Mouse (Mus musculus): ENCODE results near the gene Tmem182. TPM values are rescaled to one million over a fixed set of nuclear protein-coding genes. Genes with fewer than 3 reads are reported as not detected.

Tmem182 gene
- polyA plus RNA-seq, 1 experiment = 29.8 TPM

DNA sequence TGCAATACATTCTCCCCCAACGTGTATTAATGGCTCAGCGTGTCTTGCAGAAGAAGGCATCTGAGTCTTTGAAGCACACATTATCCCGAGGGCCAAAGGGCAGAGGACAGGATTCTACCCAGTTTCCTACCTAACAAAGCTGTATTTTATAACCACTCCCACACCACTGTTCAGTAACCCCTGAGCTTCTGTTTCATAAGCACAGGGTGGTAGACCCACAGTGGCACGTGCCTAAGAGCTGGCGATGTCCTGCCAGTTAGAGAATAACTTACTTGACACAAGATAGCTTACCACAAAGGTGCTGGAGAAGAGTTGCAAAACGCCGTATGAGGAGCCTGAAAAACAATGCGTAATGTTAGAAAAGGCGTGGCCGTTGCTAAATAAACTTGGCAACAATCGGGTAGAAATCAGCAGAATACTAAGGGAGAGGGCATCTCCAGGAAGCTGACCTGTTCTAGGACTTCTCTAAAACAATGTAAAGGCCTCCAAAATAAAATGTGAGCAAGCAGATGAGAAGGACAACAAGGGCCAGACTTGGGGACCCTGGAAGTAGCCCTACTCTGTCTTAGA, 19.4 kb upstream of the Tmem182 start:
- no peak overlapping the region for H3K27ac ChIP-seq (replicated peaks; ENCODE audit: low read depth, low read length)
- H3K4me3 ChIP-seq (ENCODE audit: insufficient read depth, low read depth, low read length) = no peak overlapping the region
- H3K4me1 ChIP-seq (ENCODE audit: control insufficient read depth, insufficient read depth, insufficient read length, low read length) = no peaks in the 10 kb centered on the region

DNA sequence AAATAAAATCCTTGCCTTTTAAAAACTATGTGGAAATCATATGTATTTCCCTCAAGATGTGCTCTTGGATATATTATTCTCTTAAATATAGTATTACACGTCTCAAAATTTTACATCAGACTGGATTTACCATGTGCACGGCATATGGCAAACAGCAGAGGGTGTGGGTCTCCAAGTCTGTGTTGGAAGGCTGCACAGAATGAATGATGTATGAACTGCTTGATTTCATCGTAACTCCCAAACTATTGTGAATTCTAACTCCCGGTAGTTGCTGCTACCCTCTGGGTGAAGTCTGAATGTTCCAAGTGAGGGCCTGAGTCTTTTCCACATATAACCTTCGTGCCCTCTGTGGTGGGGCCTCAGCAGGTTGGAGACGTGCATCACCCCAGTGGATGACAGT, 16.4 kb upstream of the Tmem182 start:
- no peaks in the 10 kb centered on the region for H3K4me1 ChIP-seq (ENCODE audit: control insufficient read depth, insufficient read depth, insufficient read length, low read length)
- H3K27ac ChIP-seq (replicated peaks; ENCODE audit: low read depth, low read length) = no peak overlapping the region
- no peak overlapping the region for H3K4me3 ChIP-seq (ENCODE audit: insufficient read depth, low read depth, low read length)

DNA sequence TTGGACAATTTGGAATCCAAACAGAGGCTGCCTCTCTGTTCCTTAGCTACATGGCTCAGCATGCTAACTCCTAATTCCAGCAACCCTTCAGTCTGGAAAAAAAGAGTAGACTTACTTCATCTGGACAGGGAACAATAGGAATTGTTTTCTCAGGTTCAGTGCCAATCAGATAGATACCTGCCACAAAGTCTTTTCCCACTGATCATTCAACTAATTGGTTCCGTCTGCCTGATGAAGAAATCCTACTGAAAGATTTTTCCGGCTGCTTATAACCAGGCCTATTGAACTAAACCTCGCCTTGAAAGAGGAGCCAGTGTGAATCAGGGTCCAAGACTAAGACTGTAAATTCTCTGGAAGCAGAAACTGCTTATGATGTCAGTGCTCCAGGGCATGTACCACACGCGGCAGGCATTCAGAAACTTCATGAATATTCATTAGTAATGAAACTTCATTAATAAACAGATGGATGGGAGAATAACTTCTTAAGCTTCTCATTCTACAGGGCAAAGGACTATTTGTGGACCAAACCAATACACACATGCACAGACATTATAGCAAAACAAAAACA, 15.7 kb upstream of the Tmem182 start:
- no peak overlapping the region for H3K27ac ChIP-seq (replicated peaks; ENCODE audit: low read depth, low read length)
- H3K4me1 ChIP-seq (ENCODE audit: control insufficient read depth, insufficient read depth, insufficient read length, low read length) = no peaks in the 10 kb centered on the region
- peak overlapping the region; percentile 90 for H3K4me3 ChIP-seq (ENCODE audit: insufficient read depth, low read depth, low read length)

DNA sequence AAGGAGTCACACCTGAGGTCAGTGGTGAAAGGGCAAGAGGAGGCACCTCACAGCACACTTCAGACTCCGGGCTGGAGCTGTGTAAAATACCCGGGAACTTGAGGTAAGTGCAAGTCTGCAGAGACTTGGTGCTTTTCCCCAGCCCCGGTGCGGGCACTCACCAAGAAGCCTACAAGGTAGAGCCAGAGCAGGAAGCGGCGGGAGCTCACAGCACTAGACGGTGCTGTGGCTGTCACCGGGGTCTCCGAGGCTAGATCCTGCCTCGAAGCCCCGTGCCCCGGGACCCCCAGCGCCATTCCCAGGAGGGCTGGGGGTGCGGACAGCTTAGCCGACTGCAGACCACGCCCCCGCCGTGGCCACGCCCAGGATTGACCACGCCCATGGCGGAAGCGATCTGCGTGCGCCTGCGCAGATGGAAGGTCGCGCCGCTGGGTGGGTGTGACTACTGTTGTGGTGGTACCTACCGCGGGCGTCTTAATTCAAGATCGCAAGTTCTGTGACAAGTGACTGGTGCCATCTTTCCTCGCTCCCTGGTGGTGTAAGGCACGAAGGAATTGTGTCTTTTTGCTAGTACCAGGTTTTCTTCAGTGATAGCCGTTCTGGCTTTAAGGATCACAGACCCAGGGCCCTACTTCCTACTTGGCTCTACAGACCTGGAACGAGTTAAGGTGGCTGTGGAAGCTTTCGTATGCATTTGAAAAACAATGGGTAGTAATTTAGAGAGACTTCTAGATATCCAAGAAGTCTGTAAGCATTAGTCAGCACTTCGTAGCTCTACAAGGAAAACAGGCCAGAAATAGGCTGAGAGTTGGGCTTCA, 14.9 kb upstream of the Tmem182 start, which contains the start of gene Mfsd9:
Gene Mfsd9 (minus strand): TSS at position 364 of the 818 bp plus-strand sequence.
- H3K27ac ChIP-seq (replicated peaks; ENCODE audit: low read depth, low read length) = no peak within 1 kb of the TSS
- H3K4me1 ChIP-seq (ENCODE audit: control insufficient read depth, insufficient read depth, insufficient read length, low read length) = no peaks in the 10 kb centered on the region
- H3K4me3 ChIP-seq (ENCODE audit: insufficient read depth, low read depth, low read length) = peak within 1 kb of the TSS; percentile 90

DNA sequence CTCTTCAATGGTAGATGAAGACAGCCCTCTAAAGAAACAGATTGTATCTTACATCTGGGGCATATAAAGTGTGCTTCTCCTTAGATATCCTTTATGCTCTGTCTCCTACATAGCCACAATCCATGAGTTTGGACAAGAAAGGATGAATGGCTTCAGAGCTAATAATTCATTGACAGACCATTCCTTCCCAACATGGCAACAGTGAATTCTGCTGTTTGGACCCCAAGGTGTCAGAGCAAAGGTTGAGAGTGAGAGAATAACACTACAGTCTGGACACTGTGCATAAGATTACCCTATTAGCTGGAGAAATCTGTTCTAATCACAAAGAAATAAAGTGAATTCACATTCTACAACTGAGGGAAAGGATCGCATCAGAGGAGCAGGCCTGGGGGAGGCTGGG, 9.9 kb upstream of the Tmem182 start:
- H3K27ac ChIP-seq (replicated peaks; ENCODE audit: low read depth, low read length) = no peak overlapping the region
- no peaks in the 10 kb centered on the region for H3K4me1 ChIP-seq (ENCODE audit: control insufficient read depth, insufficient read depth, insufficient read length, low read length)
- H3K4me3 ChIP-seq (ENCODE audit: insufficient read depth, low read depth, low read length) = no peak overlapping the region

DNA sequence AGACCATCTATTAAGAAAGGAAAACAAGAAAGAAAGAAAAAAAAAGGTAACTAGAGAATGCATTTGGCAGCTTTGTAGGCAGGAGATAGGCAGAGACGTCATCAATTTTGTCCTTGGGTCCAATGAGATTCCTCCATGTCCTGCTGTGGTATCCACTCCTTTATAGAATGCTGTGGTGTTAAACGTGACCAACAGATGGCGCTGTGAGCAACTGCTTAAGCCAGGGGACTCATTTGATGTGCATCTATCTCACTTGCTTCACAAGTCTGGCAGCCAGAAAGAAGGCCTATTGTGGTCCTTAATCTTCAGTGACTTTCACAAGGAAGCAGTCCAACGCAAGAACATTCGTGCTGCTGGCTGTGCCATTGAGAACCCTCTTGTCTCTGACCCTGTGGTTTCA, 8.1 kb upstream of the Tmem182 start:
- no peak overlapping the region for H3K27ac ChIP-seq (replicated peaks; ENCODE audit: low read depth, low read length)
- H3K4me1 ChIP-seq (ENCODE audit: control insufficient read depth, insufficient read depth, insufficient read length, low read length) = no peaks in the 10 kb centered on the region
- no peak overlapping the region for H3K4me3 ChIP-seq (ENCODE audit: insufficient read depth, low read depth, low read length)

DNA sequence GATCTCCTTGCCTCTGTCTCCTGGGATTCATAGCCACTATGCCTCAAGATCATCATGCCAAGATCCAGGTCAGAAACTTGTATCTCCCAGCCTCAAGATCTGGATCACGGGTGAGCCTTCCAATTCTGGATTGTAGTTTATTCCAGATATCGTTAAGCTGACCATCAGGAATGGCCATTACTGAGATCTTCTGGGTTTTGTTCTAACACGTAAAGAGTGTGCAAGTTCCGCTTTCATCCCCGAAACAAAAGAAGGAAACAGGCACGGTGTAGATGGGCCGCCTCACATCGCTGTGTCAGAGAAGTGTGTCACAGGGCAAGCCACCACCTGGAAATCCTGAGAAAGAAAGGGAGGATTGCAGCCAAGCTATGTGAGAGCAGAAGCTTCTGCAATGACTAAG, 6.3 kb upstream of the Tmem182 start:
- Histone ChIP-seq H3K4me1 (ENCODE audit: control insufficient read depth, insufficient read depth, insufficient read length, low read length) (no peaks in the 10 kb centered on the region; the same call in 1 of the 2 replicates), H3K4me3 (ENCODE audit: insufficient read depth, low read depth, low read length) (no peak overlapping the region), H3K27ac (replicated peaks; ENCODE audit: low read depth, low read length) (peak overlapping the region; percentile 44)

DNA sequence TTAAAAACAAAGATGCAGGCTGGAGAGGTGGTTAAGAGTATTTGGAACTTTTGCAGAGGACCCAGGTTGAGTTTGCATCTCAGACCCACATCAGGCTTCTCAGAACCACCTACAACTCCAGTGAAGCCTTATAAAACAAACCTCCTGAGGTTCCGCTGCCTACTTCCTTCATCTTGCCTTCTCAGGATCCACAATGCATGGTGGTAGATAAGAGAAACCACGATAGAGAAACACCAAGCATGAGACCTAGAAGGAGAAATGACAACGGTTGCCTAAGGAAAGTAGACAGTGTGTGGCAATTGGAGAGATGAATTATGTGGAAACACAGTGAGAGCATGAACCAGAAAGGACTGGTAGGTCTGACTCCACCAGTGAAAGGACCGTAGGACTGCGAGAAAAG, 4.5 kb upstream of the Tmem182 start:
- no peak overlapping the region for H3K27ac ChIP-seq (replicated peaks; ENCODE audit: low read depth, low read length)
- H3K4me3 ChIP-seq (ENCODE audit: insufficient read depth, low read depth, low read length) = no peak overlapping the region
- peaks cover 2% of the 10 kb centered on the region; the same call in 1 of the 2 replicates for H3K4me1 ChIP-seq (ENCODE audit: control insufficient read depth, insufficient read depth, insufficient read length, low read length)

DNA sequence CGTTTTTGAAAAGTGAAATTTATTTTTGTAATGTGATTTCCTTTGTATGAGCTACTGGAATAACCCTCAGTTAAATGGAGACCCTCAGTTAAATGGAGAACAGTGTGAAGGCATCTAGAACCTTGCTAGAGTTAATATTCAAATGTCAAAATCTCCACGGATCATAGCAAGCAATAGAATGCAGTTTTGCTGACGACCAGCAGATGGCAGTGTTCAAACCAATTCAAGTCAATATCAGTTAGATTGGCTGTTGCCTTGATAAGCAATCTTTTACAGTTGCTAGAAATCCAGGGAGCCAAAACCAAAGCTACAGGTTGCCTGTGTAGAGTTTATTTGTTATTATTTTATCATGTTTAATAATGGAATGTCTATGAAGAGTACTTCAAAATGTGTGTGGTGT, 2.6 kb upstream of the Tmem182 start:
- Histone ChIP-seq H3K27ac (replicated peaks; ENCODE audit: low read depth, low read length) (no peak overlapping the region), H3K4me1 (ENCODE audit: control insufficient read depth, insufficient read depth, insufficient read length, low read length) (peaks cover 4% of the 10 kb centered on the region; the same call in 1 of the 2 replicates), H3K4me3 (ENCODE audit: insufficient read depth, low read depth, low read length) (no peak overlapping the region)

DNA sequence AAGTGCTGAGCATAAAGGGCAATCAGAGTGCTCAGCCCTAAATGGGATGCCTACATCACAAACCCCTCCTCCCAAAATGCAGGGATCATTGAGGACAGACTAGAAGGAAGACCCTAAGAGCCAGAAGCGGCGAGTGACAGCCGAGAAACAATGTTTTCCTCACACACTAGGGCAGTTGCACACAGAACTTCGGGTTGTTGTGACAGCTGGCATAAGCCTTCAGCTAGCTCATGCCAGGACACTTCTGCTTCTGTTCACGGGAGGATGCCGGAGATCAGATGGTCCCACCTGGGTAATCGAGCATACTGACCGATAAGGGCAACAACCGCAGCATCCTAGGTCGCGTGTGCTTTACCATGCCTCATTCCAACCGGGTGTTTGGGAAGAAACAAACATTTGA, 1.3 kb upstream of the Tmem182 start:
- Histone ChIP-seq H3K4me1 (ENCODE audit: control insufficient read depth, insufficient read depth, insufficient read length, low read length) (peaks cover 6% of the 10 kb centered on the region; the same call in 1 of the 2 replicates), H3K4me3 (ENCODE audit: insufficient read depth, low read depth, low read length) (no peak overlapping the region), H3K27ac (replicated peaks; ENCODE audit: low read depth, low read length) (no peak overlapping the region)

DNA sequence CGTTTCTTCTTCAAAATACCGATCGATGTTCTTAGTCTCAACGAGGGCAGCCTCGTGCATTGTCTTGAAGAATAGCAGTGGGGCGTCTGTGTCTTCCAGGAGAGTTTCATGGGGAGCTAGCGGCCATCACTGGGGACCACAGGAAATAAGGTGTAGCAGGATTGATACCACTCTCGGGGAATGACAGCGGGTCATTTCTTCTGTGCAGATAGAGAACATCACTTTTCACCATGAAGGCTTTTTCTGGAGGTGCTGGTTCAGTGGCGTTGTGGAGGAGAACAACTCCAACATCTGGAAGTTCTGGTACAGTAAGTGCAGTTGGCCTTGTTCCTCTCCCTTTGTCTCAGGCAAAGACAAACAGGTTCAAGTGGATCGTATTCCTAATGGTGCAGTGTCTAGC, 490 bp downstream of the Tmem182 start:
- peak overlapping the region; percentile 84 for H3K27ac ChIP-seq (replicated peaks; ENCODE audit: low read depth, low read length)
- H3K4me1 ChIP-seq (ENCODE audit: control insufficient read depth, insufficient read depth, insufficient read length, low read length) = peaks cover 6% of the 10 kb centered on the region; the same call in 1 of the 2 replicates
- peak overlapping the region; percentile 70 for H3K4me3 ChIP-seq (ENCODE audit: insufficient read depth, low read depth, low read length)

DNA sequence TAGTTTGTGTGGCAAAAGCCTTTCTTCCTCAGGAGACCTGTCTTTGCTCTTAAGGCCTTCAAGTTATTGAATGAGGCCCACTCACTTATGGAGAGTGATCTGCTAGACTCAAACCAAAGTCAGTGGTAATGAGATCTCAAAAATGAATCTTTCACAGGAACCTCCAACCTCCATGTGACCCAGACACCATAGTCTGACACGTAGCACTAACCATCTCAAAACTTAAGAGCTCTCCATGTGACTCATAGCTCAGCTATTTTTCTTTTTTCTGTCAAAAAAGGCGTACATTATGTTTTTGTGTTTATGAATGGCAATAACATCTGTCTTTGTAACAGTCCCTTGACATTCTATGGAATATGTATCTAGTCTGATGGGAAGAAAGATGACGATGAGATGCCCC, 3.2 kb downstream of the Tmem182 start:
- peaks cover 10% of the 10 kb centered on the region for H3K4me1 ChIP-seq (ENCODE audit: control insufficient read depth, insufficient read depth, insufficient read length, low read length)
- H3K27ac ChIP-seq (replicated peaks; ENCODE audit: low read depth, low read length) = no peak overlapping the region
- H3K4me3 ChIP-seq (ENCODE audit: insufficient read depth, low read depth, low read length) = peak overlapping the region; percentile 22; the same call in 1 of the 2 replicates

DNA sequence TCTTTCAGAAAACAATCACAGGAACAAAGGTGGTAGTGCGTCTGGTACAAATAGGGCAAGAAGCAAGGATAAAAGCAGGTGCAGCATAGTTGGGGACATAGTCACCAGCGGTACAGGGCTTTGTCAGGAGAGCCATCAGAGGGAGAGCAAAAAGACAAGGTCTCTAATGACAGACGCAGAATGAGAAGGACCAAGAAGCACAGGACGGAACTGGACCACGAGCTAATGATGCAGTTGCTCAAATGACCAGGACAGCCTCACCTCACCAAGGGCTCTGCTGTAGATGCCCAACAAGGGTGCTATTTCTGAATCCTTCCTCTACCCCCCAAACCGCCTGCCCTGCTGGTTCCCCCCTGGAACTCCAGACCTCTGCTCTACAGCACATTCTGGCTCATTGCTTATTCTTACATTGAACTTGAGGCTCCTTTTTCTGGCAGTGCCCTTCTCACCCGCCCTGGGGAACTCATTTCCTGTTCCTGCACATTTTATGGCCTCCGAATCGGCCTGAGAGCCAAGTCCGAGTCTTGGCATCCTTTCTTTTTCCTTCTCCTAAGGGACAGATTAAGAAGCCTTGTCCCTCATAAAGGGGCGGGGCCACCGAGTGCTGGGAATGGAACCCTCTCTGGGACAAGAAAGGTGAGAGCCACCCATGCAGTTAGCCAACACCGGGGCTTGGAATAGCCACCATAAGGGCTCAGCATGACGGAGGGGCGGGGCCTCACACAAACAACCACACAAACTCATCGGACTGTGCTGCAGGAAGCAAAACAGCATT, 9.9 kb downstream of the Tmem182 start:
- peak overlapping the region; percentile 80 for H3K27ac ChIP-seq (replicated peaks; ENCODE audit: low read depth, low read length)
- peak overlapping the region; percentile 20; the same call in 1 of the 2 replicates for H3K4me3 ChIP-seq (ENCODE audit: insufficient read depth, low read depth, low read length)
- peaks cover 19% of the 10 kb centered on the region for H3K4me1 ChIP-seq (ENCODE audit: control insufficient read depth, insufficient read depth, insufficient read length, low read length)

DNA sequence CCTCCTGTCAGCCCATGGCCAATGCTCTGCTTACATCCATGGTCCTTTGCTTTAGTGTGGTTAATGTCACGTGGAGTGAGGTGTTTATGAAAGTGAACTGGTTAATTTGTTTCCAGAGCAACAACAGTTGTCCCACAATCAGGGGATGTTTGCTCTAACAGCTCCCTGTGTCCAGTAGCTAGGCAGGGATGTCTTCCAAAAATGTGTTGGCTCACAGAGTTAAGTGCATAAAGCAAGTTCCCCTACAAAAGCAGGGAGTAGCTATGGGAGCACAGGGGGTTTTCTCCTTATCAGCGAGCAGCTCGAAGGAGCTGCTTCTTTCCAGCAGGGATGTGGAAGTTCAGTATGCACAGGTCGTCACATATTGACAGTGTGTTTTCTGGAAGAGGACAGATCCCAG, 19.1 kb downstream of the Tmem182 start:
- H3K4me1 ChIP-seq (ENCODE audit: control insufficient read depth, insufficient read depth, insufficient read length, low read length) = peaks cover 14% of the 10 kb centered on the region; the same call in 1 of the 2 replicates
- H3K27ac ChIP-seq (replicated peaks; ENCODE audit: low read depth, low read length) = no peak overlapping the region
- no peak overlapping the region for H3K4me3 ChIP-seq (ENCODE audit: insufficient read depth, low read depth, low read length)

DNA sequence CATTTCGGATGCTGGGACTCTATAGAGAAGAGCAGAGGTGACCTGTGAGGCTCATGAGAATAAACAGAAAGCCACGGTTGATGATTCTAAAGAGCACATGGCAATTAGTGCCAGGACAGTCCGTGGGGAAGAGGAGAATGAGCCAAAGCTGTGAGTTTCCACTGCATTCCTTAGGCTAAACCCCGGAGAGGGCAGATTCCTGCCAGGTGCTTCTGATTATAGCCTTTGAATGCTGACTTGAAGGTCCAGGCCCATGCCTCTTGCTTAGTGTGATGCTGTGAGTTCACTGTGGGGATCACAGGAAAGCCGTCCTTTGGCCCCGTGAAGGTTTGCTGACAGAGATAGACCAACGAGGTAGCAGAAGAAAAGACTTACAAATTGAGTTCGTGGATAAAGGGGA, 19.5 kb downstream of the Tmem182 start:
- no peak overlapping the region for H3K4me3 ChIP-seq (ENCODE audit: insufficient read depth, low read depth, low read length)
- H3K27ac ChIP-seq (replicated peaks; ENCODE audit: low read depth, low read length) = no peak overlapping the region
- peaks cover 14% of the 10 kb centered on the region; the same call in 1 of the 2 replicates for H3K4me1 ChIP-seq (ENCODE audit: control insufficient read depth, insufficient read depth, insufficient read length, low read length)
